Mouse (Mus musculus): ENCODE results near the gene Dpy19l3. TPM values are rescaled to one million over a fixed set of nuclear protein-coding genes. Genes with fewer than 3 reads are reported as not detected.

Dpy19l3 gene
- polyA plus RNA-seq, 1 experiment: 2.3 TPM

DNA sequence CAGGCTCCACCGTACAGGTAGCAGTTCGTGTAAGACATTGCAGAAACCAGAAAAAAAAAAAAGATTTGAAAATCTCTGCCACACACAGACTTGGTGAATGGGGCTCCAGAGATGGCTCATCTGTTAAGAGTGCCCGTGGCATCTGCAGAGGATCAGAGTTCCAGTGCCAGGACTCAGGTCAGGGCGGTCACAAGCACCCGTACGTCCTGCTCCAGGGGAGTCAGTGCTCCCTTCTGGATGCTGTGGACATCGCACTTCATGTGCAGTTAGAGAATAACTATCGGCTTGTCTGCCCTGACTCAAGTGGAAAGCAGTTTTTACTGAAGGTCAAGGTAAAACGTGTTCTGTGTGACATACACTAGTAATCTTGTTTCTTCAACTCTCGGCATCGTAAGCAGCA lies 10.2 kb upstream of the Dpy19l3 start:
- H3K36me3 ChIP-seq (ENCODE audit: control insufficient read depth, insufficient read depth, low read length): no peaks in the 10 kb centered on the region
- TF ChIP-seq CTCF (IDR thresholded peaks at IDR 0.05; ENCODE audit: extremely low read depth, insufficient read length, insufficient replicate concordance, low read depth, low read length) (no peak), POLR2A (IDR thresholded peaks at IDR 0.05; ENCODE audit: low read depth, low read length) (no peak)
- H3K4me1 ChIP-seq (ENCODE audit: control insufficient read depth, insufficient read depth, insufficient read length, low read length): no peaks in the 10 kb centered on the region
- no peak overlapping the region for H3K4me3 ChIP-seq (ENCODE audit: low read depth, low read length)
- WGBS: 86% methylated on average over 11 of the region's 11 CpGs
- H3K27me3 ChIP-seq (ENCODE audit: control insufficient read depth, insufficient read depth, low read length): no peaks in the 10 kb centered on the region; the same call in 1 of the 2 replicates
- H3K27ac ChIP-seq (ENCODE audit: insufficient read depth, low read depth, low read length): no peak overlapping the region

DNA sequence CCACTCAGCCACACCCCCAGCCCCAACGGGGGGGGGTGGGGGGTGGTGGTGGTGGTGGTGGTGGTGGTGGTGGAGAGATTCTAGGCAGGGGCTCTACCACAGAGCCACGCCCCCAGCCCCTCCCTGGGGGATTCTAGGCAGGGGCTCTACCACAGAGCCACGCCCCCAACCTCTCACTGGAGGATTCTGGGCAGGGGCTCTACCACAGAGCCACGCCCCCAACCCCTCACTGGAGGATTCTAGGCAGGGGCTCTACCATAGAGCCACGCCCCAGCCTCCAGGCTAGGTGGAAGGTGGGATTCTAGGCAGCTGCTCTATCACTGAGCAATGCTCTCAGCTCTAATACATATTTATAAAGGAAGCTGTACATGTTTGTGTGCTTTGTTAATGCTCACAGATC lies 7.5 kb upstream of the Dpy19l3 start:
- WGBS: 66% methylated on average over 5 of the region's 5 CpGs
- Histone ChIP-seq H3K27me3 (ENCODE audit: control insufficient read depth, insufficient read depth, low read length) (no peaks in the 10 kb centered on the region; the same call in 1 of the 2 replicates), H3K36me3 (ENCODE audit: control insufficient read depth, insufficient read depth, low read length) (no peaks in the 10 kb centered on the region), H3K27ac (ENCODE audit: insufficient read depth, low read depth, low read length) (no peak overlapping the region), H3K4me3 (ENCODE audit: low read depth, low read length) (no peak overlapping the region), H3K4me1 (ENCODE audit: control insufficient read depth, insufficient read depth, insufficient read length, low read length) (no peaks in the 10 kb centered on the region)
- TF ChIP-seq CTCF (IDR thresholded peaks at IDR 0.05; ENCODE audit: extremely low read depth, insufficient read length, insufficient replicate concordance, low read depth, low read length) (no peak), POLR2A (IDR thresholded peaks at IDR 0.05; ENCODE audit: low read depth, low read length) (no peak)

DNA sequence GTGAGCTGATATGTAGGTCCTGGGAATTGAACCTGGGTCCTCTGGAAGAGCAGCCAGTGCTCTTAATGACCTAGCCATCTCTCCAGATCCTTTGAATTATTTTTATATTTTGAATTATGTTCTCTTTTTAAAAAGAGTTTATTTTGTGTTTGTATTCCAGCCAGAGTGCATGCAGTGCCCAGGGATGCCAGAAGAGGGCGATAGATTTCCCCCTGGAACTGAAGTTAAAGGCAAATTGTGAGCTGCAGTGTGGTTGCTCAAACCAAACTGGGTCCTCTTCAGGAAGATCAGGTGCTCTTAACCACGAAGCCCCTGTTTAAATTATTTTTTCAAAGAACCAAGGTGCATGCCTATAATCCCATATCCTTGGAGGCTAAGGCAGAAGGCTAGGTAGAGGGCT lies 5.3 kb upstream of the Dpy19l3 start:
- TF ChIP-seq CTCF (IDR thresholded peaks at IDR 0.05; ENCODE audit: extremely low read depth, insufficient read length, insufficient replicate concordance, low read depth, low read length): peak; percentile 51; the same call in 1 of the 2 replicates
- no peak for TF ChIP-seq POLR2A (IDR thresholded peaks at IDR 0.05; ENCODE audit: low read depth, low read length)
- Histone ChIP-seq H3K4me3 (ENCODE audit: low read depth, low read length) (no peak overlapping the region), H3K27ac (ENCODE audit: insufficient read depth, low read depth, low read length) (no peak overlapping the region), H3K27me3 (ENCODE audit: control insufficient read depth, insufficient read depth, low read length) (no peaks in the 10 kb centered on the region; the same call in 1 of the 2 replicates), H3K4me1 (ENCODE audit: control insufficient read depth, insufficient read depth, insufficient read length, low read length) (no peaks in the 10 kb centered on the region), H3K36me3 (ENCODE audit: control insufficient read depth, insufficient read depth, low read length) (no peaks in the 10 kb centered on the region)
- WGBS: 25% methylated on average over 2 of the region's 2 CpGs

DNA sequence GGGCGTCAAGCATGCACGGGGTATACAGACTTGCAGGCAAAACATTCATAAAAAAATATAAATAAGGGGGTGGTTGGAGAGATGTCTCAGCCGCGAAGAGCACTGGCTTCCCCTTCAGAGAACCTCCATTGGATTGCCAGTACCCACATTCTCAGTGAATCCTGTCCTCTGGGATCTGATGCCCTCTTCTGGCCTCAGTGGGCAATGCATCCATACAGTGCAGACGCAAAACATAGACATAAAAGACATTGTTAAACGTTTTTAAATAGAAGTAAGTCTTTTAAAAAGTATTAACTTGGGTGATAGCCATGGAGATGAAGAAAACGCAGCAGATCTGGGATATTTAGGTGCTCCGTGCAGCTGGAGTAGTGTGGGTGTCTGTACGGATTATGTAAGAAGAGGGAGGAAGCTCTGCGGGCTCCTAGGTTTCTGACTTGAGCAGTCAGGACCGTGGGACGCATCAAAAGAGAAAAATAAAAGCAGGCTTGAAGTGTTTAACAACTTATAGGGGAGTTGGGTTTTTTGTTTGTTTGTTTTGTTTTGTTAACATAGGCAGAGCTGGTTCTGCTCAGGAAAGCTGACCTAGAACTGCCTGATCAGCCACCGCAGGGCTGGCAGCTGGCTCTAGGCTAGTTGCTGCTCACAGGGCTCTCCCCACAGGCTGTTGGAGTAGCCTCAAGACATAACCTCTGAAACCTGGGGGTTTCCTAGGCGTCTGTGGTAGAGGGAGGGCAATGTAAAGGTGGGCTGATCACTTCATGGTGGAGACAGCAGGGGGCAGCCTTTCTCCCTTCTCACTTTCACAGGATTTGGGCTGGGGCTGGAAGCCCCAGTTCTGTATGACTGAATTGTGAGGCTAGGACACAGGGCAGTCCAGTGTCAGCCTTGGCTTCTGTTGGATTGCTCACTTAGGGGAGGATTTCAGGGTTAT lies 2.5 kb upstream of the Dpy19l3 start:
- H3K27ac ChIP-seq (ENCODE audit: insufficient read depth, low read depth, low read length): no peak overlapping the region
- no peaks in the 10 kb centered on the region for H3K36me3 ChIP-seq (ENCODE audit: control insufficient read depth, insufficient read depth, low read length)
- H3K4me1 ChIP-seq (ENCODE audit: control insufficient read depth, insufficient read depth, insufficient read length, low read length): no peaks in the 10 kb centered on the region
- no peaks in the 10 kb centered on the region for H3K27me3 ChIP-seq (ENCODE audit: control insufficient read depth, insufficient read depth, low read length)
- H3K4me3 ChIP-seq (ENCODE audit: low read depth, low read length): no peak overlapping the region
- 44% methylated on average over 14 of the region's 14 CpGs for WGBS
- TF ChIP-seq CTCF (IDR thresholded peaks at IDR 0.05; ENCODE audit: extremely low read depth, insufficient read length, insufficient replicate concordance, low read depth, low read length): peak; percentile 34; the same call in 1 of the 2 replicates
- no peak for TF ChIP-seq POLR2A (IDR thresholded peaks at IDR 0.05; ENCODE audit: low read depth, low read length)

DNA sequence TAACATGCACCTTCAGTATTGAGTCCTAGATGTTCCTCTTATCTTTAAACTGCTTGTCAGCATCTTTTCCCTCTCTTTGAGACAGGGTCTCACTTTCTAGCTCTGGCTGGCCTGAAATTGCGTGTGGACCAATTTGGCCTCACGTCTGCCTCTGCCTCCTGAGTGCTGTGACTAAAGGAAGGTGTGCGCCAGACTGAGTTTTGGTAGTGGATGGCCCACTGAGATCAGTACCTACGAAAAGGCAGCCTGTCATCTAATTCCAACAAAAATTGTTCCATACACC lies 573 bp upstream of the Dpy19l3 start:
- Histone ChIP-seq H3K4me3 (ENCODE audit: low read depth, low read length) (peak overlapping the region; percentile 85), H3K27me3 (ENCODE audit: control insufficient read depth, insufficient read depth, low read length) (no peaks in the 10 kb centered on the region), H3K4me1 (ENCODE audit: control insufficient read depth, insufficient read depth, insufficient read length, low read length) (no peaks in the 10 kb centered on the region), H3K27ac (ENCODE audit: insufficient read depth, low read depth, low read length) (no peak overlapping the region), H3K36me3 (ENCODE audit: control insufficient read depth, insufficient read depth, low read length) (no peaks in the 10 kb centered on the region)
- WGBS: 76% methylated on average over 4 of the region's 4 CpGs
- TF ChIP-seq CTCF (IDR thresholded peaks at IDR 0.05; ENCODE audit: extremely low read depth, insufficient read length, insufficient replicate concordance, low read depth, low read length) (no peak), POLR2A (IDR thresholded peaks at IDR 0.05; ENCODE audit: low read depth, low read length) (no peak)

DNA sequence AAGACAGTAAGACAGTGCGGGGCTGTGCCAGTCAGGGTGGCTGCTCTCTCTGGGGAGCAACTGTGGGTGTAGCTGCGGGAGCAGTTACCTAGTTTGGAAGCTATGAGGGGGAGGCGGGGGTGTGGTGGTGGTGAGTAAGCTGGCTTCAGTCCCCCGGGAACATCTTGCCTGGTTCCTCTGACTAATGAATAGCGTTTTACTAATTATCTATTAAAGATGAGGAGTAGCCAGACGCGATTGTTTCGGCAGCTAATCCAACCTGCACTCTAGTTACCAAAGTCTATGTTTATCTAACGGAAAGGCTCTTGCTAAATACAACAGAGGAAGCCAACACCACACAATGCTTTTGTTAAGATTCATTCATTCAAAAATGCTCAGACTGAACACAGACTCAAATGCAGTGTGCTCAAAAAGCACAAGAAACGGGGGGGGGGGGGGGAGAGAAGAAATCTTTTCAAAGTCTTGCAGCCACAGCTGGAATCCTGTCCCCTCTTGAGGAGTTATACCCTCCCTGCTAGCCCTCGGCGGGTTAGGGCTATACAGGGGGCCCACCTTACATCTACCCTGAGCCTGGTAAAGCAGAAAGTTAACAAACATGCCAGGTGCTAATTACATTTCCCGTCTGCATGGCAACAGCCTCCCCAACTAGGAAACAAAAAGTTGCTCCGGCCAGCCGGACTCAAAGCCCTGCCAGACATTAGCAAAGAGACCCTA lies 778 bp downstream of the Dpy19l3 start:
- no peaks in the 10 kb centered on the region for H3K4me1 ChIP-seq (ENCODE audit: control insufficient read depth, insufficient read depth, insufficient read length, low read length)
- H3K36me3 ChIP-seq (ENCODE audit: control insufficient read depth, insufficient read depth, low read length): no peaks in the 10 kb centered on the region
- H3K4me3 ChIP-seq (ENCODE audit: low read depth, low read length): peak overlapping the region; percentile 85
- no peaks in the 10 kb centered on the region for H3K27me3 ChIP-seq (ENCODE audit: control insufficient read depth, insufficient read depth, low read length)
- no peak overlapping the region for H3K27ac ChIP-seq (ENCODE audit: insufficient read depth, low read depth, low read length)
- WGBS: 6% methylated on average over 15 of the region's 15 CpGs
- TF ChIP-seq CTCF (IDR thresholded peaks at IDR 0.05; ENCODE audit: extremely low read depth, insufficient read length, insufficient replicate concordance, low read depth, low read length) (no peak), POLR2A (IDR thresholded peaks at IDR 0.05; ENCODE audit: low read depth, low read length) (no peak)

DNA sequence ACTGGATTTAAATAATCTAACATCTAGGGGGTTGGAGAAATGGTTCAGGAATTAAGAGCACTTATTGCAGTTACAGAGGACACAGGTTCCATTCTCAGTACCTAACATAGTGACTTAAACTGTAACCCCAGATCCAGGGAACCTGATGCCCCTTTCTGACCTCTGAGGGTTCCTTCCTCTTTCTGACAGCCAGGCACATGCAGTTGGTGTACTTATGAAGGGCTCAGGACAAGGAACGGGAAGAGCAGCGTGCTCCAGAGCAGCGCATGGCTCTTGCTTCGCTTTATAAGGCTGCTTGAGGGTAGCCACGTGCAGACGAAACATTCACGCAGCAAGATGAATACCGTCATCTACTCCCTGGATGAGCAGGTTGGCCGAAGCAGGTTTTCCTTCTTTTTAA lies 3.4 kb downstream of the Dpy19l3 start:
- H3K27ac ChIP-seq (ENCODE audit: insufficient read depth, low read depth, low read length): no peak overlapping the region
- TF ChIP-seq CTCF (IDR thresholded peaks at IDR 0.05; ENCODE audit: extremely low read depth, insufficient read length, insufficient replicate concordance, low read depth, low read length): no peak
- no peak for TF ChIP-seq POLR2A (IDR thresholded peaks at IDR 0.05; ENCODE audit: low read depth, low read length)
- no peaks in the 10 kb centered on the region for H3K27me3 ChIP-seq (ENCODE audit: control insufficient read depth, insufficient read depth, low read length)
- no peaks in the 10 kb centered on the region for H3K4me1 ChIP-seq (ENCODE audit: control insufficient read depth, insufficient read depth, insufficient read length, low read length)
- WGBS: 95% methylated on average over 9 of the region's 9 CpGs
- H3K36me3 ChIP-seq (ENCODE audit: control insufficient read depth, insufficient read depth, low read length): no peaks in the 10 kb centered on the region
- H3K4me3 ChIP-seq (ENCODE audit: low read depth, low read length): no peak overlapping the region

Measured in small intestine, adult 2 months (tissue).